Mouse (Mus musculus) megakaryocyte, embryonic 14.5 days (primary cell): ENCODE results near the gene Gimap5.

Source experiments
- FLI1 ChIP-seq: IDR thresholded peaks from 2 replicates; pipeline ENCODE4 v1.6.1; 2012; ENCODE audit warnings: low read length, inconsistent platforms, mixed read lengths
- GATA1 ChIP-seq: IDR thresholded peaks from 3 replicates; pipeline ENCODE4 v1.6.1; 2012; ENCODE audit warnings: mixed read lengths, low read length, inconsistent platforms, borderline replicate concordance

GRCm38 (mm10) chr6:48768178-48768869 is 22.3 kb downstream of the Gimap5 start:
- no peak for TF ChIP-seq GATA1
- no peak for TF ChIP-seq FLI1
